Mouse (Mus musculus): Measurements from ENCODE around the gene Apbb2. TPM values are rescaled to one million over a fixed set of nuclear protein-coding genes. Genes with fewer than 3 reads are reported as not detected.

Apbb2 gene
- polyA plus RNA-seq, 2 experiments = 15.8 to 45.8 TPM

DNA sequence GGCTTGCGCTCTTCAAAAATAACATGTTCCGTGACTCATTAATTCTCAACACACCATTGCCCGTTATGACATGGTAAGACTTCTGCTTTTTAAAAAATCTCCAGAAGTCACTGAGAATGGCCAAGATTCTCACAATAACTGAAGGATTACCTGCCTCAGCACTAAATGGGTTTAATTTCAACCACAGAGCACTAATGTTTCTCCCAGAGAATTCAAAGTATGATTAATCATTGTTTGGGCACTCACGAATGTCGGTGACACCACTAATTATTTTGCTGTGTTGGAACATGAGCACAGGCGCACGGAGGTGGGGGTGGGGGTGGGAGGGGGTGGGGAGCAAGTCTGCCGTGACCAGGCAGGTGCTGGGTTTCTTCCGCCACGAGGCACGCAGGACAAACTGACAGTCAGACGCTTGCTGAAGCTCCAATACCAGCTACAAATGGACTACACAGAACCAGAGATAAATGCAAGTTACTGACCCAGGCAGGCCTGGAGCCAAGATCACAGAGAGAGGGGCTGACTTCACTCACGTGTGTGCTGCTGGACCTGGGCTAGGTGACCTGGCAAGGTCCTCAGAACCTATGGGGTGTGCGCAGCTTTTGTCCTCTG, 121.0 kb downstream of the Apbb2 start:
- 42% methylated on average over 14 of the region's 14 CpGs for WGBS
- no peak for ATAC-seq (ENCODE audit: low FRiP score, low read depth)
- Histone ChIP-seq H3K27ac (replicated peaks; ENCODE audit: low read depth, low read length) (no peak overlapping the region), H3K9me3 (ENCODE audit: control insufficient read depth, low read length) (0 out of 2 replicates have a peak, but pooled peaks cover 4% of the 10 kb centered on the region), H3K4me3 (replicated peaks; ENCODE audit: low read length) (no peak overlapping the region), H3K4me2 (replicated peaks; ENCODE audit: low read depth, low read length, severe bottlenecking) (0 out of 2 replicates have a peak overlapping the region, but pooled peaks have one; percentile 10), H3K9ac (ENCODE audit: low read depth, low read length, severe bottlenecking) (no peak overlapping the region), H3K27me3 (ENCODE audit: control insufficient read depth, insufficient read depth, low read length) (no peaks in the 10 kb centered on the region), H3K36me3 (ENCODE audit: control insufficient read depth, insufficient read depth, low read length) (no peaks in the 10 kb centered on the region; the same call in 1 of the 2 replicates), H3K4me1 (ENCODE audit: control insufficient read depth, insufficient read depth, low read length) (peaks cover 23% of the 10 kb centered on the region)
- no peak for TF ChIP-seq POLR2A (IDR thresholded peaks at IDR 0.05; ENCODE audit: borderline replicate concordance, extremely low read depth, insufficient read depth, insufficient read length)
- DNase-seq (ENCODE audit: low spot score) = no peak

GRCm38 (mm10) chr5:66496881-66497360, 121.7 kb downstream of the Apbb2 start:
- Histone ChIP-seq H3K27ac (replicated peaks; ENCODE audit: low read depth, low read length) (no peak overlapping the region), H3K4me3 (replicated peaks; ENCODE audit: low read length) (no peak overlapping the region), H3K4me1 (ENCODE audit: control insufficient read depth, insufficient read depth, low read length) (peaks cover 23% of the 10 kb centered on the region), H3K4me2 (replicated peaks; ENCODE audit: low read depth, low read length, severe bottlenecking) (no peak overlapping the region), H3K36me3 (ENCODE audit: control insufficient read depth, insufficient read depth, low read length) (no peaks in the 10 kb centered on the region; the same call in 1 of the 2 replicates), H3K9ac (ENCODE audit: low read depth, low read length, severe bottlenecking) (no peak overlapping the region), H3K27me3 (ENCODE audit: control insufficient read depth, insufficient read depth, low read length) (no peaks in the 10 kb centered on the region), H3K9me3 (ENCODE audit: control insufficient read depth, low read length) (0 out of 2 replicates have a peak, but pooled peaks cover 4% of the 10 kb centered on the region)
- TF ChIP-seq POLR2A (IDR thresholded peaks at IDR 0.05; ENCODE audit: borderline replicate concordance, extremely low read depth, insufficient read depth, insufficient read length) = no peak
- WGBS = 31% methylated on average over 4 of the region's 4 CpGs
- 0 out of 2 replicates have a peak, but pooled peaks have one; percentile 37 for ATAC-seq (ENCODE audit: low FRiP score, low read depth)
- no peak for DNase-seq (ENCODE audit: low spot score)

DNA sequence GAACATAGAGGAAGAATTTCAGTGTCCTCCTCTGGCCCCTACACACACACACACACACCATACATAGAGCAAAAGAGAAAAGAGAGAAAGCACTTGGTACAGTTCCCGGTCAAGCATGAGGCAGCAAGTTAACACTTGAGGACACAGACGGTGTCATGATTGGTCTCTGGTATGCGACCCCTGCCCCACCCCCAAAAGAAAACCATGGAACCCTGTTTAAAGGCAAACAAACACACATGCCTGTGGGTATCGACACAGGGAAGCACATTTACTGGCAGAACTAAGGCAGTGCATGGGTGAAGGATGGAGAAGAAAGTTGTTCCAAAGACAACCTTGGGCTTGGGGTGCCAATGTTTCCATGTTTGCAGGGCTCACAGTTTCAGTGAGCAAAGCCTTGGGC, 123.9 kb downstream of the Apbb2 start:
- ATAC-seq (ENCODE audit: low FRiP score, low read depth) = no peak
- H3K4me3 ChIP-seq (replicated peaks; ENCODE audit: low read length) = no peak overlapping the region
- 43% methylated on average over 4 of the region's 4 CpGs for WGBS

GRCm38 (mm10) chr5:66492563-66492960, 126.0 kb downstream of the Apbb2 start:
- H3K4me1 ChIP-seq (ENCODE audit: control insufficient read depth, insufficient read depth, low read length) = peaks cover 15% of the 10 kb centered on the region
- H3K27ac ChIP-seq (replicated peaks; ENCODE audit: low read depth, low read length) = no peak overlapping the region
- no peak overlapping the region for H3K4me2 ChIP-seq (replicated peaks; ENCODE audit: low read depth, low read length, severe bottlenecking)
- ATAC-seq (ENCODE audit: low FRiP score, low read depth) = no peak
- no peaks in the 10 kb centered on the region for H3K9me3 ChIP-seq (ENCODE audit: control insufficient read depth, low read length)
- no peak for DNase-seq (ENCODE audit: low spot score)
- H3K27me3 ChIP-seq (ENCODE audit: control insufficient read depth, insufficient read depth, low read length) = no peaks in the 10 kb centered on the region
- no peak overlapping the region for H3K9ac ChIP-seq (ENCODE audit: low read depth, low read length, severe bottlenecking)
- TF ChIP-seq POLR2A (IDR thresholded peaks at IDR 0.05; ENCODE audit: borderline replicate concordance, extremely low read depth, insufficient read depth, insufficient read length) = no peak
- no peak overlapping the region for H3K4me3 ChIP-seq (replicated peaks; ENCODE audit: low read length)
- WGBS = 87% methylated on average over 4 of the region's 4 CpGs
- no peaks in the 10 kb centered on the region for H3K36me3 ChIP-seq (ENCODE audit: control insufficient read depth, insufficient read depth, low read length)

More for the DNA sequence above, 123.9 kb downstream of the Apbb2 start:
- Histone ChIP-seq H3K4me2 (replicated peaks; ENCODE audit: low read depth, low read length, severe bottlenecking) (no peak overlapping the region), H3K36me3 (ENCODE audit: control insufficient read depth, insufficient read depth, low read length) (no peaks in the 10 kb centered on the region), H3K9ac (ENCODE audit: low read depth, low read length, severe bottlenecking) (no peak overlapping the region), H3K4me1 (ENCODE audit: control insufficient read depth, insufficient read depth, low read length) (peaks cover 23% of the 10 kb centered on the region), H3K9me3 (ENCODE audit: control insufficient read depth, low read length) (no peaks in the 10 kb centered on the region), H3K27me3 (ENCODE audit: control insufficient read depth, insufficient read depth, low read length) (no peaks in the 10 kb centered on the region), H3K27ac (replicated peaks; ENCODE audit: low read depth, low read length) (no peak overlapping the region)
- no peak for TF ChIP-seq POLR2A (IDR thresholded peaks at IDR 0.05; ENCODE audit: borderline replicate concordance, extremely low read depth, insufficient read depth, insufficient read length)
- DNase-seq (ENCODE audit: low spot score) = no peak

- Histone ChIP-seq H3K4me1 (ENCODE audit: control insufficient read depth, insufficient read depth, low read length) (peaks cover 9% of the 10 kb centered on the region), H3K27me3 (ENCODE audit: control insufficient read depth, insufficient read depth, low read length) (no peaks in the 10 kb centered on the region), H3K36me3 (ENCODE audit: control insufficient read depth, insufficient read depth, low read length) (no peaks in the 10 kb centered on the region), H3K4me3 (replicated peaks; ENCODE audit: low read length) (no peak overlapping the region), H3K27ac (replicated peaks; ENCODE audit: low read depth, low read length) (no peak overlapping the region), H3K4me2 (replicated peaks; ENCODE audit: low read depth, low read length, severe bottlenecking) (no peak overlapping the region), H3K9me3 (ENCODE audit: control insufficient read depth, low read length) (no peaks in the 10 kb centered on the region), H3K9ac (ENCODE audit: low read depth, low read length, severe bottlenecking) (no peak overlapping the region)
- no peak for TF ChIP-seq POLR2A (IDR thresholded peaks at IDR 0.05; ENCODE audit: borderline replicate concordance, extremely low read depth, insufficient read depth, insufficient read length)
- no peak for DNase-seq (ENCODE audit: low spot score)
- no peak for ATAC-seq (ENCODE audit: low FRiP score, low read depth)
- 90% methylated on average over 14 of the region's 14 CpGs for WGBS
Measured at GRCm38 (mm10) chr5:66491907-66492562, 126.5 kb downstream of the Apbb2 start.
